Comparison of ENCODE assay signal across 8 mouse cellular contexts in the genomic region with DNA sequence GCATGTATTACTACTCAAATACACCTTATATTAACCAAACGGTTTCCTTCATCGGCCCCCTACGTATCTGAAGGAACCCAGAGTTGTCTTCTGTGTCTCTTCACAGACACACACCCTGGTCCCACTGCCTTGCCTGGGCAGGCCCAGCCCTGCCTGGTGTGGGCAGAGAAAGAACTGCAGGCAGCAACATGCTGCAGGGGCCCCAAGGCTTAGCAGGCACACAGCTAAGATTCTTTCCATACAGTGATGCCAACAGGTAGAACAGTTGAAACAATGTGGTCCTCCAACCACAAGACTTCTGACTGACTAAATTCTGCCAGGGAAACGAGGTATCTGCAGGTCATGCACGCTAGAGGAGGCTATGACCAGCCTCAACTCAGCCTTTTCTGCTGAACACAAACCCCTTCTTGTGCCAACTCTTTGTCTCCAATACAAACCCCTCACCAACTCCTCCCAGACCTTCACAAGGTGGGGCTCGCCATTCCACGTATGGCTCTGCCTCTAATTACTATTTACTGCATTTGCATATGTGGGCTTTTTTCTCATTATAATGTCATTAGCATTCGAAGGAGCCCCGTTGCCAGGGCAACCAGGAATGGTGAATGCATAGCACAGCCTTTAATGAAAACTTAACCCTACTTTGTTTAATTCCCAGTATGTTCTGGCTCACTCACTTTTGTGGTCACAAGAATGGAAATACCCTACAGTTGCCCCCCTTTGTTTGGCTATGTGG. TPM values are rescaled to one million over a fixed set of nuclear protein-coding genes. Genes with fewer than 3 reads are reported as not detected.
DNase-seq lines count a peak whose midpoint lies in the region; ATAC-seq and TF ChIP-seq lines count a peak whose summit lies in the region.

No protein-coding gene starts in this region.

- TF ChIP-seq POLR2A in kidney, adult 2 months (IDR thresholded peaks at IDR 0.05; ENCODE audit: low read depth, low read length) = no peak

- H3K4me3 ChIP-seq in kidney, adult 2 months (ENCODE audit: insufficient read depth, low read depth, low read length) = no peak overlapping the region
- no peak overlapping the region for H3K4me3 ChIP-seq in hindbrain, embryonic 11.5 days (ENCODE audit: low read depth, low read length)
- H3K4me3 ChIP-seq in neural tube, embryonic 12.5 days = no peak overlapping the region

- H3K27me3 ChIP-seq in kidney, adult 2 months (replicated peaks; ENCODE audit: control insufficient read depth, insufficient read depth, low read length) = no peaks in the 10 kb centered on the region
- H3K27me3 ChIP-seq in hindbrain, embryonic 11.5 days (ENCODE audit: control insufficient read depth, insufficient read depth, low read length) = no peaks in the 10 kb centered on the region
- no peaks in the 10 kb centered on the region for H3K27me3 ChIP-seq in neural tube, embryonic 12.5 days (replicated peaks)

- no peak overlapping the region for H3K9ac ChIP-seq in hindbrain, embryonic 11.5 days (ENCODE audit: low read depth, low read length)
- H3K9ac ChIP-seq in neural tube, embryonic 12.5 days = no peak overlapping the region

- no peak overlapping the region for H3K27ac ChIP-seq in kidney, adult 2 months (ENCODE audit: insufficient read depth, low read depth, low read length)
- no peak overlapping the region for H3K27ac ChIP-seq in hindbrain, embryonic 11.5 days (ENCODE audit: low read depth, low read length)
- H3K27ac ChIP-seq in neural tube, embryonic 12.5 days = no peak overlapping the region

- H3K36me3 ChIP-seq in kidney, adult 2 months (ENCODE audit: control insufficient read depth, insufficient read depth, low read length) = no peaks in the 10 kb centered on the region
- H3K36me3 ChIP-seq in hindbrain, embryonic 11.5 days (ENCODE audit: control insufficient read depth, insufficient read depth, low read length) = no peaks in the 10 kb centered on the region
- H3K36me3 ChIP-seq in neural tube, embryonic 12.5 days = no peaks in the 10 kb centered on the region

- peak; percentile 8 for DNase-seq in kidney, adult 2 months
- no peak for DNase-seq in kidney, adult 9 months
- peak; percentile 85 for DNase-seq in R1 (ENCODE audit: low read depth, low spot score)
- peak; percentile 64 for DNase-seq in hindbrain, embryonic 11.5 days (ENCODE audit: low spot score)
- DNase-seq in cerebellum, adult 9-11 months = no peak
- no peak for DNase-seq in MN1 (ENCODE audit: low spot score)
- no peak for DNase-seq in ovary, postnatal 36 days (ENCODE audit: low spot score)

- H3K4me2 ChIP-seq in hindbrain, embryonic 11.5 days (replicated peaks; ENCODE audit: low read depth, low read length) = no peak overlapping the region
- peak overlapping the region; percentile 17; the same call in 1 of the 2 replicates for H3K4me2 ChIP-seq in neural tube, embryonic 12.5 days (replicated peaks)

- TF ChIP-seq CTCF in kidney, adult 2 months (conservative IDR thresholded peaks at IDR 0.05; ENCODE audit: insufficient read depth, insufficient read length, low read depth, low read length) = no peak

- ATAC-seq in hindbrain, embryonic 11.5 days (ENCODE audit: low FRiP score) = peak; percentile 88
- ATAC-seq in neural tube, embryonic 12.5 days (ENCODE audit: low FRiP score, low read depth) = peak; percentile 84

- no peaks in the 10 kb centered on the region for H3K9me3 ChIP-seq in hindbrain, embryonic 11.5 days (ENCODE audit: control insufficient read depth, low read length)
- no peaks in the 10 kb centered on the region for H3K9me3 ChIP-seq in neural tube, embryonic 12.5 days

- 67% methylated on average over 9 of the region's 9 CpGs for WGBS in kidney, adult 2 months
- 38% methylated on average over 9 of the region's 9 CpGs for WGBS in hindbrain, embryonic 11.5 days
- WGBS in neural tube, embryonic 12.5 days = 34% methylated on average over 9 of the region's 9 CpGs

- H3K4me1 ChIP-seq in kidney, adult 2 months (ENCODE audit: control insufficient read depth, insufficient read depth, low read length) = no peaks in the 10 kb centered on the region
- peaks cover 7% of the 10 kb centered on the region; the same call in 1 of the 2 replicates for H3K4me1 ChIP-seq in hindbrain, embryonic 11.5 days (replicated peaks; ENCODE audit: control insufficient read depth, insufficient read depth, low read length)
- peaks cover 16% of the 10 kb centered on the region for H3K4me1 ChIP-seq in neural tube, embryonic 12.5 days

RNA-seq across cellular contexts. Expression of a gene that starts 45.2 kb away (rescaled TPM):
- polyA plus RNA-seq in kidney, adult 2 months (2012; rRNA removed) = 4.4 and 7.8 TPM in 2 replicates
- polyA plus RNA-seq in hindbrain, embryonic 11.5 days (2014; fragmentation: Nextera tagmentation; extraction: Ambion mirVana) = 16.6 and 17.3 TPM in 2 replicates
- polyA plus RNA-seq in neural tube, embryonic 12.5 days (2016; fragmentation: Nextera tagmentation; extraction: Ambion mirVana) = 15.8 and 18.6 TPM in 2 replicates

Comparison
In these comparisons a context has a peak if more than half of its experiments do, and no peak if none do; other contexts are left out.
1. DNase-seq: peak in kidney, adult 2 months (single experiment), R1 (single experiment) and hindbrain, embryonic 11.5 days (single experiment); none in kidney, adult 9 months (single experiment), cerebellum, adult 9-11 months (single experiment), MN1 (single experiment) and ovary, postnatal 36 days (single experiment).